Mouse (Mus musculus) left cerebral cortex, postnatal 10 days (tissue): ENCODE results near the gene Cd300ld4. TPM values are rescaled to one million over a fixed set of nuclear protein-coding genes. Genes with fewer than 3 reads are reported as not detected.

Experiments
- DNase-seq, 2 experiments: peaks; one replicate each; pipeline ENCODE4 v3.0.0; 2021 to 2022; ENCODE audit warnings: low spot score in 2 of 2, mixed read lengths in 1 of 2; ENCODE audit errors: extremely low spot score in 1 of 2
- intact Hi-C: fragments of 180-260 bp; cut with DNase I; formaldehyde crosslinking; loops from one replicate; pipeline ENCODE4 v1.15.1; 2025
- total RNA-seq, 2 experiments: library from RNA; stranded (reverse); gene quantifications; 2 replicates each; pipeline ENCODE4 v1.2.3; 2021

Gene Cd300ld4
- total RNA-seq, 2 experiments from 2014 or later = 0.66 TPM; not detected in 1

- DNase-seq = no peak
- intact Hi-C loops = no loop called here
Observed at GRCm38 (mm10) chr11:114989793-114990192, 37.0 kb downstream of the Cd300ld4 start, which contains the start of gene Cd300ld. Cd300ld (minus strand) TSS chr11:114989922.

- intact Hi-C loops = no loop called here
- no peak for DNase-seq
Observed at GRCm38 (mm10) chr11:114981866-114982265, 44.9 kb downstream of the Cd300ld4 start.

GRCm38 (mm10) chr11:114972726-114973125 lies 54.1 kb downstream of the Cd300ld4 start:
- intact Hi-C loops = no loop called here
- DNase-seq = no peak

Other genes with a start within 250 kb of the Cd300ld4 start
- gene Btbd17, start 231.1 kb downstream of the Cd300ld4 start, total RNA-seq = 10 to 100 TPM; 22.6 to 26.4 TPM
- not detected for gene Gpr142, start 228.1 kb downstream of the Cd300ld4 start, total RNA-seq
- 1 to 10 TPM; 4.1 to 4.4 TPM for gene Gprc5c, start 175.9 kb downstream of the Cd300ld4 start, total RNA-seq
- under 1 TPM; 0.43 to 0.58 TPM for gene Cd300a, start 137.0 kb downstream of the Cd300ld4 start, total RNA-seq
- gene Cd300lb, start 92.6 kb downstream of the Cd300ld4 start, total RNA-seq = not detected
- not detected for gene Cd300c, start 57.9 kb downstream of the Cd300ld4 start, total RNA-seq
- gene Cd300ld, start 37.1 kb downstream of the Cd300ld4 start, total RNA-seq = under 1 TPM in 1 of 2 experiments, not detected in 1; 0.16 TPM
- gene Cd300c2, start 25.1 kb downstream of the Cd300ld4 start, total RNA-seq = 1 to 10 TPM; 2.9 to 3.2 TPM
- not detected for gene Cd300ld2, start 10.8 kb downstream of the Cd300ld4 start, total RNA-seq
- gene Cd300ld5, start 10.8 kb upstream of the Cd300ld4 start, total RNA-seq = not detected
- not detected for gene Cd300ld3, start 21.4 kb upstream of the Cd300ld4 start, total RNA-seq
- gene Cd300e, start 35.2 kb upstream of the Cd300ld4 start, total RNA-seq = not detected
- under 1 TPM; 0.39 to 0.51 TPM for gene Rab37, start 64.4 kb upstream of the Cd300ld4 start, total RNA-seq
- under 1 TPM; 0.28 to 0.90 TPM for gene Cd300lf, start 107.0 kb upstream of the Cd300ld4 start, total RNA-seq
- 10 to 100 TPM; 53.7 to 56.0 TPM for gene Slc9a3r1, start 136.3 kb upstream of the Cd300ld4 start, total RNA-seq
- 10 to 100 TPM; 19.9 to 20.3 TPM for gene Tmem104, start 160.5 kb upstream of the Cd300ld4 start, total RNA-seq
- 10 to 100 TPM; 14.5 to 16.6 TPM for gene Nat9, start 160.8 kb upstream of the Cd300ld4 start, total RNA-seq
- 10 to 100 TPM; 14.7 to 21.6 TPM for gene Grin2c, start 240.2 kb upstream of the Cd300ld4 start, total RNA-seq